Mouse (Mus musculus): Measurements from ENCODE around the gene Acss1.
A peak's percentile ranks its signal among the peaks of the same experiment; 100 is the strongest.

Gene Acss1

DNA sequence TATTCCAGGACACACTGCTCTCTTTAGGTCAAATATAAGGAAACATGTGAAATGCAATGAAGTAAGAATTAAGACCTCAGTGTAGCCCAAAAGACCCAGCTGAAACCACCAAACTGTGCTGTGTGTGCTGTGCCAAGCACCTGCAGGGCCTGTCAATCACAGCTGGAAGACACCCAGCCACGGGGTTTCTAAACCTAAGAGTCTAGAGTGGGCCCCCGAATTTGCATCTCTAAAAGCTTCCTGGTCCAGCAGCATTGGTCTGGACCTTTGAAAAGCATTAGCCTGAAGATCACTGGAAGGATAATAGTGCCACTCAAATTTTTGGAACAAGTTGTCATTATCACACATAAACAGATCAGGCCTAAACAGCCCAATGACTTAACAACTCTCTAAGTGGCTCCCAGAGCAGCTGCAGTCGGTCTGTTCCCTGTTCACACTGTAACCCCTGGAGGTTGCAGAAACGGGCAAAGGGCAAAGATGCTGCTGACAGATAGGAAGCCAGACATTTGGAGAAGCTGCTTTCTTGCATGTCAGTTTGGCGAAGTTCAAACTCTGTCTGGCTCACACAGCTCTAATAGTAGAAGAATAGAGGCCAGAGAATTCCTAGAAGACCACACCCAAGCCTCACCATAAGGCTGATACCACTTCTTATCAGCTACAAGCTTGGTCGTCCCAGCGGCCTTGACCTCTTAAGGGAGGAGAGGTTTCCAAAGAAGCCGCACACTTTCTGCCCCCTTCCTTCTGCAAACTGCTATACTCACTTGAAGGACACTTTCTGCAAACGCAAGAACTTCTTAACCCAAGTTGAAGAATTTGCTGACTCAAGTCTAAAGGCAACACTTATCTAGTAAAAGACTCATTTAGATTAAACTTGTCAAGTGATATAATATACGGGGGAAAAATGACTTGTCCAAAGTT, 2.5 kb downstream of the Acss1 start:
- DNase-seq (ENCODE audit: low spot score): no peak

DNA sequence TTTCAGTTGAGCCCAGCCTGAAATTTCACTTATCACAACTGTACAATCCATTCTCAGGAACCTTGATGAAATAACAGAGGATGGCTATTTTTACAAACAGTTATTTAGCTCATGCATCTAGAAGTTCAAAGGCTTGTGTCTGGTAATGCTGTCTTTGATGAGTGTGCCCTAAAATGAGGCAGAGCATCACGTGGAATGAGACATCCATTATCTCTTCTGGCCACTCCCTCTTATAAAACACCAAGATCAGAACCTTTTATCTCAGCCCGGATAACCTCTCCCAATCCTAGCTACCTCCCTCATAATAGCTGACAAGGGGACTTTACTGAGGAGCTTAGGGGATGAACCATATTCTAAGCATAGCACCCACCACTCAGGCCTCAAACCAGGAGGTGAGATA, 3.3 kb downstream of the Acss1 start:
- no peak for DNase-seq (ENCODE audit: low spot score)

DNA sequence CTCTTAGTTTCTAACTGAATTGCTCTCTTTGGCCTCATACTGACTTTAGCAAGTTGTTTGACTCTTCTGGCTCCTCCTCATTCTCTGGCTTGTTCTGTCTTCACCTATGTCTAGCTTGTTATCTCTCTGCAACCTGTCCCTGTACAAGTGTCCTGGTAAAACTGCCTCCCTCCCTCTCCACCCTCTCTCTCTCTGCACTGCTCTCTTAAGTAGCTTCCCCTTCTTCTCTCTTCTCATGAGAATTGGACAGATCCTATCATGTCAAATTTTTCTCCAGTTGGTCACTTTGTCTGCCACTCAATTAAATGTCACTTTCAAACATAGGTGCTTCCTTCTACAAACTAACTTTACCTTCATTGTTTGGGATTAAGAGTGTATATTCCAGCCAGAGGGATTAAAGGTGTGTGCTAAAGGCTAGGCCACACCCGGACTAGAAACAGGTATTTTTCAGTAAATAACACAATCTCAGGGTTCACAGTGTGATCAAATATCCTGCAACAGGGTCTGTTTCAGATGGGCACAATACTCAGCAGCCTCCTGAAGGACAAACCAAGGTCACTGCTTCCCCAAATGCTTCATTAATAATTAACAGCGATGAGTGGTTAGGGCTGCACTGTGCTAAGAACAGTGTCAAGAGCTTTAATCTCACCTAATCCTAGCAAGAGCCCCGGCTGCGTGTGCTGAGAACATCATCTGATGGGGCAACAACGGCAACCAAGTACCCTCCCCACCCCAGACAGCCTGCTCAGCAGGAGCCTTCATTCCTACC, 4.0 kb downstream of the Acss1 start:
- DNase-seq (ENCODE audit: low spot score): no peak

DNA sequence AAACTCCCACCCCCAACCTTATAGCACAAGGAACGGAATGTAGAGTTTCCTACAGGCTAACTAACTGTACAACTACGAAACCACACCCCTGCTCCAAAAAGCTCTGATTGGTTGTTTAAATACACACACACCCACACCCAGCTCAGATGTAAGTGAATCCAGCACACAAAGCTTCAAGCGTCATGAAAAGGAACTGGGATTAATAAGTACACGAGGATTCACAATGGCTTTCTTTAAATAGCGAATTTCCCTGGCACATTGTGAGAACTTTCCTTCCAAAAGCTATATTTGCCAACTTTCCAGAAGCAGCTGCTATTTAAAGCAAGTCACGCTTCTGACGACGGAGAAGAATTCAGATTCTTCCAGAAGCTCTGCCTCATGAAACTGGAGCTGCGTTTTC, 5.0 kb downstream of the Acss1 start:
- no peak for DNase-seq (ENCODE audit: low spot score)

DNA sequence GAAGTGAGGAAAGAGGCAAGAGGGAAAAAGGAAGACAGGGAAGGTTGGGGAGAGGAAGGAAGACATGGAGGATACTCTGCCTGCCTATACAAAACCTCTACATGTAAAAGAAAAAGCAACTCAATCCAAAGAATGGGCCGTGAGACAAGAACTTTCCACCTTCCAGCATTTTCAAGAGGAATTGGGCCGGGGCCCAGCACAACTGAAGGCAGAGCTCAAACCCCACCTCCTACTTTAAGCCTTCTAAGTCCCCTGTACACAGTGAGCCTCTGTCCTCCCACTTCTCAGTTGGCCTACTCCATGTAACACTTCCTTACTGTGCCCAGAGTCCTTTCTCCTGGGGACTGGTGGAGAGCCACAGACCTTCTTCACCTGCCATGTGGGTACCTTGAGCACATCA, 6.3 kb downstream of the Acss1 start:
- no peak for DNase-seq (ENCODE audit: low spot score)

DNA sequence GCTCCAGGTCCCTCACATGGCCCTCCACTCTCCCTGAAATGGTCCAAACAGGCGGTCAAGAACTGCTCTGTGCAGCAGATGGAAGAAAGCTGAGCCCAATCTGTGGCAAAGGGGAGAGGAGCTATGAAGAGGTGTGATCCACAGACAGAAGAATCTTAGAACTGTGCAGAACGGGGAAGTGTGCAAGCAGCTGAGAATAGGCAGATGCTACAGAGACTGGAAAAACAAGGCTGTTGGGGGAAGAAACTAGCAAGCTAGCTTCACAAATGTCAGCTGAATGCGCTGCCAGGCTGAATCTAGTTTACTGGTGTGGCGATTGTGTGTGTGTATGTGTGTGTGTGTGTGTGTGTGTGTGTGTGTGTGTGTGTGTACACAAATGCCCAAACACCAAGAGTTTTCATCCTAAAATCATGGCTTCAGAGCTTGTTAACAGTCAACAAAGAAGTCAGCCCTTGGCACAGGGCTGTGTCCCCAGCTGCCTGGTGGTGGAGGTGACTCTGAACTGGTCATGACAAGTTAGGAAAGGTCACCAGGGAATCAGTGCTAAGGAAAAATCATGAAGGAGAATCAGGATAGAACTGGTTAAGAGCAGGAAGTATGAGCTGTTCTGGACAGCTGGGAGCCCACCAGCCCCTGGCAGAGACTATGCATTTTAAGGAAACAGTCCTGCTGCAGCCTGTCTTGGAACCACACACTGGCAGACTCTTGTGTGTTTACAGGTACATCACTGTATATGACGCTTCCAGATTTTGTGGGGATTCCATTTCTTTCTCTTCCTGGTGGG, 7.4 kb downstream of the Acss1 start:
- no peak for DNase-seq (ENCODE audit: low spot score)

DNA sequence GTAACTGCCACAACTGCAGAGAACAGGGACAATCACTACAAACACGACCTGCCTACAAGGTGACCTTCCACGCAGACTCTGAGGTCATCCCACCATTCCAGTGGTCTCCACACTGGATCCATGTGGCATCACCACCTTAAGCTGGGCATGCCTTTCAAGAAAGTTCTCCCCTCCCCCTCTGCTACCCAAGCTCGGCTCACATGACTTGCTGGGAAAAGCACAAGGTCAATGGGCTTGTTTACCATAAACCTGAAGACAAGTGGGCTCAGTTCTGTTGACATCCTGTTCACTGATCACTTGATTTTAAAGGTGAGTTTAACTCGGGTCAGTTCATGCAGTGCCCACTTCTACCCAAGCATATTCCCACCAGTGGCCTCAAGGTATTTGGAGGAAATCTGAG, 8.3 kb downstream of the Acss1 start:
- no peak for DNase-seq (ENCODE audit: low spot score)

DNA sequence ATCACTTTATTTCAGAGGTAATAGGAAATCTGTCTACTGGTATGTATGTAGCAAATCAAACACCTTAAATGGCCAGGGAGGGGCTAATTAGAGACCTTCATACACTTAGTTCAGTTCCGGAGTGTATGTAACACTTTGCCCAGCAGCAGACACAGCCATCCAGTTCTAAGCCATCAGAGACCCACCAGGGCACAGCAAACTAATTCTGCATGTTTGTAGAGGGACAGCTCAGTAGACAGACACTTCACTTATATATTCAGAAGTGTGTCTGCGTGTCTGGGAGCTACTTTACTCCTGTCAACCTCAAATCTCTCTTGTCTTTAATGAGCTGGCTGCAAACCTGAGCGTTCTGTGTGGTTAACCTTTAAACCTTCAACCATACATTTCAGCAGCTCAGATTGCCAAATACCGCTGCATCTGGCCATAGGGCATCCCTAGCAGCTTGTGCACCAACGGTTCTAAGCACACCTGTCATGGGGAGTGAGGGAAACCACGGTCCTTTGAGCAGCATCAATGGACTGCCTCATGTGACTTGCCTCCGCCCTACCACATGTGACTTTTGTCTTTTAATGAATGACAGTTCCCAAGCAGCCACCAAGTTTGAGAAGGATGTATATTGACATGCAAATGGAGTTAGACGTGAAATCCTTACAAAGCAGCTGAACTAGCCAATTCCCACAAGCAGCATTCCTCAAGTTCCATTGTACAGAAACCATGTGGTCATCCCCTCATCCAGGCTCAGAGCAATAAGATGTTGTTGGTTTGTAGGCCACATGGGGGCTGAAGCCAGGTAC, 11.1 kb downstream of the Acss1 start:
- no peak for DNase-seq (ENCODE audit: low spot score)

DNA sequence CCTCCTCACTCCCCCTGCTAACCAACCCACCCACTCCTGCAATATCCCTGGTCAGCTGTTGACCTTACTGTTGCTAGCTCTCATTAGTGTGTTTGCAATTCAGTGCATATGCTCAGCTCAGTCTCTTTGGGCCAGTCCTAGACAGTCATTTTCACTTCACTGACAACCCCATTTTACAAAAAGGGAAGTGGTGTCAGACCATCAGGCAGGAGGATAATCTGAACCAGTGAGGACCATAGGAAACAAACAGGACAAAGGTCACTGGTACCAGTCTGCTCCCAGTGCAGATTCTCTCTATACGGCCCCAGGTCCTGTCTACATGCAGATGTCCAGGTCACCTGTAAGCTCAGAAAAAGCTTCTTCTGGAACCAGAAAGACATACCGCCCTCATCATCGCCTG, 12.2 kb downstream of the Acss1 start:
- no peak for DNase-seq (ENCODE audit: low spot score)

DNA sequence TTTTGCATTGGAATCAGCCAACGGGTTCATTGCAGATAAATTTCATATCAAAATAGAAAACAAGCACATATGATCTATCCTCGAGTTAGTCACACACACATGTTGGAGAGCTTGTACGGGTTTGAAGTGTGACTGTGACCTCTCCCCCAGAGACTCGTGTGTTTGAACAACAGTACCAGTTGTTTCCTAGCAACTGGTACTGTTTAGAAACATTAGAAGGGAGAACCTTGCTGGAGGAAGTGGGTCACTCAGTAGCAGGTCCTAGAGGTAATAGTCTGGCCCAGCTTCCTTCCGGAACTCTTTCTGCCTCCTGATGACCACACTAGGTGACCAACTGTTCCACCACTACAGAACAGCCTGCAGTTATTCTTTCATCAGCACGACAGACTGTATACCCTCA, 13.0 kb downstream of the Acss1 start:
- no peak for DNase-seq (ENCODE audit: low spot score)

DNA sequence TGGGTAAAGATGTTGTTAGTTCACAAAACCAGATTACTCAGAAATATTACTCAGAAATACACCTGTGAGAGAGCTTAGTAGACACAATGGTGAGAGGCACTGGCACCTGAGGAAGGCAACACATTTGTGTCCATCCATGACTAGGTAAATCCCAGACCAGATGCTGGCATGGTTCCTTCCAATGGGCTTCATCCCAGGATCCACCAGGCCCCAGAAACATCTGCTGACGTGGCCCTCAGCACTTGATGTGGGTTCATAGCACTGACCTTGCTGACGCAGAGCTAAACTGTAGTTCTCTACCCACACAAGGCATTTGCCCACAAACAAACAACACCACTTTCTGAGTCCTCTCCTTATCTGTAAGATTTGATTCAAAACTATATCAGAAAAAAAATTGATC, 13.5 kb downstream of the Acss1 start:
- no peak for DNase-seq (ENCODE audit: low spot score)

DNA sequence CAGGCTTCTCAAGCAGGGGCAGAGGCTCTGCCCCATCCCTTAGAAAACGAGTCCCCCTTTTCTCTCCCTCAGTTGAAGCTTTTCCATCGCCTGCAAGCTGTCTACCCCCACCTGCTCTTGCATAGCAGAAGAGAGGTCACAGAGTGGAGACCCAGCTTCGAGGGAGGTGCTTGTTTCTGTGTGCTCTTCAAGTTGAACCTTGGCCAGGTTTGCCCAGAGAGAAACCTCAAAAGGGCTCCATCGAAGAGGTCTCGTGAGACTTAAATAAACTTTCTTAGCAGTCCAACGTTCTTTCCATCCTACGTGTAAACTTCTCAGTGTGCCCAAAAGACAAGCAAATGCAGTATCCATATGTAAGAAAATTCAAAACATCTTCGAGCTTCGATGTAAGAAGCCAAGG, 16.9 kb downstream of the Acss1 start:
- DNase-seq (ENCODE audit: low spot score): no peak

DNA sequence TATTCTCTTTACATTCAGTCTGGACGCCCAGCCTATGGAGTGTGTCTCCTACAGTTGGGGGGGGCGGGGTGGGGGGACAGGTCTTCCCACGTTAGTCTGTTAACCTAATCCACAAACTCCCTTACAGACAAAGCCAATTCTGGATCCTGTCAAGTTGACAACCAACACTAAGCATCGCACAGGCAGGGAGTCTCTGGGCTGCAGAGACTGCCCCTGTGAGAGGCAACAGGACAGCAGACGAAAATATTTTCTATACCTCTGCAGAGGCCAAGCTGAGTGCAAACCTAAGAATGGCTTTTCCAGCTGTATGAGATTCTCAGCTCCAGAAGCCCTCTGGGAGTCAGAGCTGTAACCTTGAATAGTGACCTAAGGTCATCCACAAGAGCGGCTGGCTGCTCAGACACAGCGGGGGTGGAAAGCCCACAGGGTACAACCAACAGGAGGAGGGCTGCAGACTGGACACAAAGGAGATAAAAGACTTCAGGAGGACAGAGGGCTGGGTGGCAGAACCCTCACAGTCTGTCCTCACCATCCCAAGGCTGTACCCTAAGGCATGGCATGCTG, 17.7 kb downstream of the Acss1 start:
- DNase-seq (ENCODE audit: low spot score): peak; percentile 21

DNA sequence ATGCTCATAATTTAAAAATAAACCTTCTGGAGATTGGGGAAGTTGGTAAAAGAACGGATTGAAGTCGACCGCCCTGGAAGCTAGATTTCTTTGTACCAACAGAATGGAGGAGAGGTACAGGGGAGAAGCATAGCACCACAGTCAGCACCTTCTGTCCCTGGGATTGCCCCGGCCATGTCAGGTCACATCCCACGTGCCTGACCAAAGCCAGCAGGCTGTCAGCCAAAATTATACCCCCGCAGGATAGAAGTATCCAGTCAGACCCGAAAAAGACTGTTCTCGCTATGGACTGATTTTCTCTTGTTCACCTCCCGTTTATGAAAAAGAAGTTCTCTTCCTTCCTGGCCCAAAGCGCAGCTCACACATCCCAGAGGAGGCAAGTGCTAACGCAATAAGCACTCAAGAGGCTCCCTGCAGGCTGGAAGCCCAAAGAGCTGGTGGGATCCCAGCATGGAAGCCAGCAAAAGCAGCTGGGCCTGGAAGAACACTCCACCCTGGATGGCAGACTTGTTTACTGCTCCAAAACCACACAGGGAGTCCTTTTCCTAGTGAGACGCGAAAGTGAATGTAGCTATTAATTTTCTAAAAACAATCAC, 19.9 kb downstream of the Acss1 start:
- no peak for DNase-seq (ENCODE audit: low spot score)

DNA sequence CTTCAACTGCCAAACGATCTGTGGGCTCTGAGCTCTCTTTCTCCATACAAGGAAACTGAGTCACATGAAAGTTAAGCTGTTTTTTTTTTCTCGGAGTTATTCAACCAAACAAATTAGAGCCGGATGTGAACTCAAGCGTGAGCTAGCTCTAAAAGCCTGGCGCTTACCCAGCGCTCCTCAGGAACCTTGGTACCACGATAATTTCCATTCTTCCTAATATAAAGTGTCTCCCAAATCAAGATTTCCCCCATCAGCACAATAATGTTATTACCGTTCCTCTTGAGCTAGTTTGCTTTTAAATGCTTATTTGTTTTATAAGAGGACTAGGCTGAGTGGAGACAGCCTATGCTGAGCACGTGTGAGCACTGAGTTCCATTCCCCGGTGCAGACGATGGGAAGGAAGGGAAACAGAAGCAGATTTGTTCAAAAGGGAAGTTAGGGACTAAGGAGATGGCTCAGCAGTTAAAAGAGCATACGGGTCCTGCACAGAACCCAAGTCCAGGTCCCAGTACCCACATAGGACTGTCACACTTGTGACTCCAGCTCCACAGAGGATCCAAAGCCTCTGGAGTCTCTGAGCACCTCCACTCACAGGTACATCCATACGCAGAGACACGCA, 20.5 kb downstream of the Acss1 start:
- no peak for DNase-seq (ENCODE audit: low spot score)

DNA sequence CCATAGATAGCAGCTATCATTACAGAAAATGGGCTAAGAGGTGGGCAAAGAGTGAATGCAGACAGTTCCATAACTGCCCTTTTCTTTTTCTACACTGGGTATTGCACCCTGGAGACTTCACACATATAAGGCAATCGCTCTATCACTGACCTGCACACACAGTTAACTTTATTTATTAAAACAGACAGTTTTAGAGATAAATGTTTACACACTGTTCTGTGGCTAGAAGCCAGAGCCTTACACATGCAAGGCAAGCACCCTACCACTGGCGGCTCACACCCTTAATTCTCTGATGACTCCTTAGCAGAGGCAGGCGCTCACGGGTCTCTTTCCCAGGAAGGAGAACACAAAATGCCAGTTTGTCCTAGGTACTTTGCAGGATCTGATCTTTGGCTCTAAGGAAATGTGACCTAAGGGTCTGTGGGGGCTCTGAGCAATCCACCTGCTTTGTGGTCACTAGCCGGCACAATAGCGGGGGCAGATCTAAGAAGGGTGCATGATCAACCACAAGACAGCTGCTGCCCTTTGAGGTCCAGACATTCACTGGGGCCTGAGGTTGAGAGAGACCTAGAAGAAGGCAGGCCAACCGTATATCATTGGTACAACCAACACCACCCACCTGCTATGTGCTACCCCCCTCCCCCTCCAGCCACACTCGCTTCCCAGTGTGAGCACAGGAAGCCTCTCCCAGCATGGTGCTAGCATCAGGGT, 21.7 kb downstream of the Acss1 start:
- no peak for DNase-seq (ENCODE audit: low spot score)

DNA sequence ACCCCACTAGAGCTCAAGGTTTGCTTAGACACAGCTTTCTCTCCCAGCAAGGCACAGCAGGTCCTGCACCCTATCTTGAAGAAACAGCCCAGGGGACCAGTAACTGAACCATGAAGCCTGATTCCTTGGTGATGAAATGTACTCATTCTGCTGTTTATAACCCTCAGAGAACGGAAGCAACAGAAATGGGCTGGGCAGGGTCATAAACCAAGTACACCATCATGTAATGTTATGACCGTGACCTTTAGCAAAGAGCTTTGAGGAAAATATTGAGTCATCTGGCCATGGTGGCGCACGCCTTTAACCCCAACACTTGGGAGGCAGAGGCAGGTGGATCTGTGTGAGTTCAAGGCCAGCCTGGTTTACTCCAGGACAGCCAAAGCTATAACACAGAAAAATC, 23.1 kb downstream of the Acss1 start:
- no peak for DNase-seq (ENCODE audit: low spot score)

DNA sequence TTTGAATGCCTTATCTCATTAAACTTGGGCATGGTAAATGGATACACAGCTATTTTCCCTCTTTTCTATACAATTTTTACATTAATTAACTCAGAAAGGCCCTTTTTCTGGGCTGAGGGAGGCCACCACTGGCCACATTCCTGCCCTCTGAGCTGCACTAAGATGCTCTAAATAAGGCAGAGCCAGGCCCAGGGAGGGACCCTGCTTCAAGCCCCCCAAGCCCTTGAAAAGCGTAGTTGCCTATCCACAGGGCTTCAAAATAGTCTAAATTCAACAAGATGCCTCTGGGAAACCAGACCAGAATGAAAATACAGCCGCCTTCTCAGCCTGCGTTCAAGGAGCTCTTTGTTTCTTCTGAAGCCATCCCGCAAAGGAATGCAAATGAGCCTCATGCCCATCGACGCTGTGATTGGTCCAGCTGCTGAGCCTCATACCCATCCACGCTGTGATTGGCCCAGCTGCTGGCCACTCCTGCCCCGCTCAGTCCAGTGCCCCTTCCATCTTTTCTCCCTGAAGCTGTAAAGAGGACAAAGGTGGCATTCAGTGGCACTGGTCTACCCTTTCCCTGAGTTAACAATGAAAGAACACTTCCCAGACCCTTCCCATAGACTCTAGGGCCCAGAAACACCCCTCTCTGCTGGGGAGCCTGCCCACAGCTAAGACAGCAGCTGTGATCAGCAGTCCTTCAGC, 24.4 kb downstream of the Acss1 start:
- no peak for DNase-seq (ENCODE audit: low spot score)

DNA sequence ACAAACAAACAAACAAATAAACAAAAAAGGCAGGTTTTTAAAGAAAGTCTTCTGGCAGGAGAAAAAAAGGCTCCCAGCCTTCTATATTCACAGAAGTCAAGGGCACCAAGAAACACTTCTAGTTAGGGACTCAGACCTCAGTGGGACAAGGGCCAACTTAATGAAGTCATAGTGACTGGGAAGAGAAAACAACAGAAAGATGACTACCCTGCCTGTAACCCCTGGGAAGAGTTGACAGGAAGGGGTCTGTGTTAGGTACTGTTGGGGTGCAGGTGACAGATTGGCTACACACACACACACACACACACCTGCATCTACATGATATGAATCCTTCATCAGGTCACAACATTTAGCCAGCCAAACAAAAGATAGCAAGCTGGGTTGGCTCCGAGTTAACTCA, 25.1 kb downstream of the Acss1 start:
- no peak for DNase-seq (ENCODE audit: low spot score)
